Mouse (Mus musculus) spleen, adult 2 months (tissue): Measurements from ENCODE around the gene Frmd7. TPM values are rescaled to one million over a fixed set of nuclear protein-coding genes. Genes with fewer than 3 reads are reported as not detected.

Experiments used
- DNase-seq, 2 experiments: peaks; one replicate each; pipeline versions ENCODE4 v3.0.0 to v3.0.0-alpha.2; 2012 to 2021; ENCODE audit warnings: low spot score in 2 of 2, low read depth in 1 of 2
- H3K27ac ChIP-seq: fragments of 200-500 bp; 2 replicates; pipeline ENCODE4 v1.5.1; 2012; ENCODE audit warnings: low read length, inconsistent platforms; ENCODE audit not compliant: insufficient read depth
- H3K27me3 ChIP-seq: fragments of 200-500 bp; 2 replicates; pipeline ENCODE4 v1.6.1; 2012; ENCODE audit warnings: mild to moderate bottlenecking, moderate library complexity, low read length, inconsistent platforms; ENCODE audit not compliant: control insufficient read depth, insufficient read depth
- H3K36me3 ChIP-seq: fragments of 200-500 bp; 2 replicates; pipeline ENCODE4 v1.6.1; 2012; ENCODE audit warnings: mild to moderate bottlenecking, low read length, inconsistent platforms; ENCODE audit not compliant: control insufficient read depth, insufficient read depth
- H3K4me1 ChIP-seq: fragments of 200-500 bp; 2 replicates; pipeline ENCODE4 v1.6.1; 2011; ENCODE audit warnings: inconsistent platforms; ENCODE audit not compliant: control insufficient read depth, insufficient read depth, insufficient read length
- H3K4me3 ChIP-seq: fragments of 200-500 bp; 2 replicates; pipeline ENCODE4 v1.5.1; 2011; ENCODE audit warnings: mild to moderate bottlenecking, inconsistent platforms; ENCODE audit not compliant: insufficient read depth, insufficient read length; ENCODE audit errors: extremely low read depth
- CTCF ChIP-seq: fragments of 200-500 bp; IDR thresholded peaks from 2 replicates; pipeline ENCODE4 v1.5.1; 2011; ENCODE audit warnings: mild to moderate bottlenecking, inconsistent platforms; ENCODE audit not compliant: insufficient read depth, insufficient read length, insufficient replicate concordance; ENCODE audit errors: extremely low read depth
- POLR2A ChIP-seq: fragments of 200-500 bp; IDR thresholded peaks from 2 replicates; pipeline ENCODE4 v1.6.1; 2011; ENCODE audit warnings: low read depth, low read length, inconsistent platforms
- WGBS: fragments of 180-500 bp; shearing (Covaris S2); methylation state at CpG from one replicate; pipeline ENCODE4 v1.1.7; 2018; 5-methylcytosine and 5-hydroxymethylcytosine counted together
- polyA plus RNA-seq: library from polyadenylated mRNA; depleted of rRNA; stranded (reverse); fragments of >200 nt; gene quantifications from 2 replicates; pipeline ENCODE4 v1.2.3, GENCODE M21; 2012; rRNA removed

The Frmd7 gene
- polyA plus RNA-seq, 1 experiment = not detected

- peak in 1 of 2 experiments; percentile 39 for DNase-seq
- H3K4me3 ChIP-seq = no peak overlapping the region
- H3K27ac ChIP-seq = no peak overlapping the region; the same call in 1 of the 2 replicates
- no peaks in the 10 kb centered on the region for H3K4me1 ChIP-seq
- 42% methylated on average over 6 of the region's 6 CpGs for WGBS
- no peaks in the 10 kb centered on the region for H3K36me3 ChIP-seq
- TF ChIP-seq POLR2A (no peak), CTCF (no peak)
- no peaks in the 10 kb centered on the region for H3K27me3 ChIP-seq
Measured at GRCm38 (mm10) chrX:50874246-50875002, 68.1 kb downstream of the Frmd7 start.

DNA sequence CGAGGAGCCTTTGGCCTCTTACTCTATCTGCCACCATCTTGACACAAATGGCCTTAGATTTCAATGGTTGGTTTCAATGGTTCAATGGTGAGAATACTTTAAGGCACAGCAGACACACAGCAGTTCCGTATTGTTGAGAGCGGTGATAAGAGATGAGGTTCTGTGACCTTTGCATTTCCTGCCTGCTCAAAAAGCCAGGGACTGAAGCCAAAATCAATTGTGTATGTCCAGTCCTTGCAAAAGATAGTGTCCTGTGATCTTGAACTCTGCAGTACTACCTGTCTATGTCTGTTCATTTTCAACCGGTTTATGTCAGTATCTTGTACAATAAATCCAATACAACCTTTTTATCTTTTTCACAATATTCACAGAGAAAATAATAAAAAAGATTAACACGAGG, 77.8 kb downstream of the Frmd7 start:
- DNase-seq = no peak
- Histone ChIP-seq H3K27ac (no peak overlapping the region), H3K36me3 (no peaks in the 10 kb centered on the region), H3K27me3 (no peaks in the 10 kb centered on the region), H3K4me1 (no peaks in the 10 kb centered on the region), H3K4me3 (no peak overlapping the region)
- 69% methylated on average over 5 of the region's 5 CpGs for WGBS
- TF ChIP-seq CTCF = no peak
- TF ChIP-seq POLR2A = no peak

DNA sequence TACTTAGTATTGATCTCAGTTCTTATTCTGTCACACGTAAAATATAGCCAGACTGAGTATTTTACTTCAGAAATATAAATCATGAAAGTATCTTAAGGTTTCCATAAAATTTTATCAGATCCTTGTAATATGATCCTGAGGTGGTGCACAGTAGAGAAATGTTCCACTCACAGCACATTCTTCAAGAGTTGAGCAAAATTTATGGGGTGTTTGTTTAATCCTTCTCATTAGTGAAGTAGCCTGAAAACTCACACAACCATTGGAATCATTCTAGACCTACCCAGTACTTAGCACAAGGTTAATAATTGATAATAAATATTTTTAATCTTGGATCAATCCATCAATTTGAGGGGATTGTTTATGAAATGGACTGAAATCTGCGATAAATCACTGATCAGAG, 78.7 kb downstream of the Frmd7 start:
- Histone ChIP-seq H3K36me3 (no peaks in the 10 kb centered on the region), H3K4me3 (no peak overlapping the region), H3K27me3 (no peaks in the 10 kb centered on the region), H3K4me1 (no peaks in the 10 kb centered on the region), H3K27ac (no peak overlapping the region)
- TF ChIP-seq CTCF = no peak
- TF ChIP-seq POLR2A = no peak
- WGBS = 81% methylated on average over 2 of the region's 2 CpGs
- DNase-seq = no peak

DNA sequence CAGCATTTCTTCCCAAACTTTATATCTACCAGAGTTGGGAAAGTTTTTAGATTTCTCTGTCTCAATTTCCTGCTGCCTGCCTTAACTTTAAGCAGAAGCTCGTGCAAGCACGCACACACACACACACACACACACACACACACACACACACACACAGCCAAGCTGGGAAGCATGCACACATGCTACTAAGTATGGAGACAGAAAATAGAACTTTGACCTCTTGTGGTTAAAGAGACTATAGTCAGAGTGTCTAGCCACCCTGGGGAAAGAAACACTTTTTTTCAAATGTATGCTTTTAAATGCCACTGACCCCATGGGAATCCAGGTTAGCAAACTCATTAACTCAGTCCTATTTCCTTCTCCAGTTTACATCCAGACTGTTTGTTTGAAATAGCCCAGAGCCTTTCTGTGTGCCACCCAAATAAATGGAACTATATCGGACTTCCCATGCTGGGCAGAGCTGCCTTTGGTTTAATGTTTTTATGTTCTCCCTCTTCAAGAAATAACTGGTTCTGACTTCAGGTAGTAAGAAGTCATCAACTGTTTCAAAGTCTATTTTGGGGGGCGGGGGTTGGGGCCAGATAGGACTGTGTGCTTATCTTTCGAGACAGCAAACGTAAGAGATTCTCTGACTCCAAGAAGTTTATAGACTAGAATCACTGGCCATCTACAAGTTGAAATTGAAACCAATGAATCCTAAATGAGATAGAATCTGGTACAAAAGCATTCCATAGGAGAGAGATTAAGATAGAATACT, 91.9 kb downstream of the Frmd7 start:
- Histone ChIP-seq H3K27me3 (no peaks in the 10 kb centered on the region), H3K27ac (no peak overlapping the region), H3K4me3 (no peak overlapping the region), H3K36me3 (no peaks in the 10 kb centered on the region), H3K4me1 (no peaks in the 10 kb centered on the region)
- WGBS = 78% methylated on average over 6 of the region's 6 CpGs
- DNase-seq = no peak
- TF ChIP-seq CTCF (no peak), POLR2A (no peak)

Other genes with a start within 250 kb of the Frmd7 start
- 7.1 and 10.1 TPM in 2 replicates for gene Stk26, start 101.7 kb downstream of the Frmd7 start, polyA plus RNA-seq
- gene Rap2c, start 75.3 kb upstream of the Frmd7 start, polyA plus RNA-seq = 1.7 and 2.0 TPM in 2 replicates